Mouse (Mus musculus) small intestine, adult 2 months (tissue): ENCODE results near the gene E2f4. TPM values are rescaled to one million over a fixed set of nuclear protein-coding genes. Genes with fewer than 3 reads are reported as not detected.
A peak's percentile ranks its signal among the peaks of the same experiment; 100 is the strongest.

Experiments
- H3K27ac ChIP-seq: fragments of 200-500 bp; 2 replicates; pipeline ENCODE4 v1.5.1; 2012; ENCODE audit warnings: low read depth, low read length, control low read depth, inconsistent platforms; ENCODE audit not compliant: insufficient read depth
- H3K27me3 ChIP-seq: fragments of 200-500 bp; 2 replicates; pipeline ENCODE4 v1.6.1; 2012; ENCODE audit warnings: mild to moderate bottlenecking, moderate library complexity, low read length, inconsistent platforms; ENCODE audit not compliant: control insufficient read depth, insufficient read depth
- H3K36me3 ChIP-seq: fragments of 200-500 bp; 2 replicates; pipeline ENCODE4 v1.6.1; 2012; ENCODE audit warnings: mild to moderate bottlenecking, low read length, control low read depth, inconsistent platforms; ENCODE audit not compliant: control insufficient read depth, insufficient read depth
- H3K4me1 ChIP-seq: fragments of 200-500 bp; 2 replicates; pipeline ENCODE4 v1.6.1; 2012; ENCODE audit warnings: low read length, inconsistent platforms, mixed read lengths; ENCODE audit not compliant: control insufficient read depth, insufficient read depth, insufficient read length
- H3K4me3 ChIP-seq: fragments of 200-500 bp; 2 replicates; pipeline ENCODE4 v1.5.1; 2012; ENCODE audit warnings: low read depth, mild to moderate bottlenecking, control low read depth, inconsistent platforms, low read length, moderate library complexity
- CTCF ChIP-seq: fragments of 200-500 bp; IDR thresholded peaks from 2 replicates; pipeline ENCODE4 v1.5.1; 2012; ENCODE audit warnings: low read depth, mild to moderate bottlenecking, control low read depth, inconsistent platforms, low read length, moderate library complexity, mixed read lengths; ENCODE audit not compliant: insufficient replicate concordance, insufficient read length; ENCODE audit errors: extremely low read depth
- POLR2A ChIP-seq: fragments of 200-500 bp; IDR thresholded peaks from 2 replicates; pipeline ENCODE4 v1.6.1; 2012; ENCODE audit warnings: low read depth, mild to moderate bottlenecking, control low read depth, inconsistent platforms, low read length, moderate library complexity
- WGBS: fragments of 180-500 bp; shearing (Covaris S2); methylation state at CpG from one replicate; pipeline ENCODE4 v1.1.7; 2018; 5-methylcytosine and 5-hydroxymethylcytosine counted together
- polyA plus RNA-seq: library from polyadenylated mRNA; depleted of rRNA; stranded (reverse); fragments of >200 nt; gene quantifications from 2 replicates; pipeline ENCODE4 v1.2.3, GENCODE M21; 2012

Gene E2f4
- polyA plus RNA-seq, 1 experiment: 152 TPM

DNA sequence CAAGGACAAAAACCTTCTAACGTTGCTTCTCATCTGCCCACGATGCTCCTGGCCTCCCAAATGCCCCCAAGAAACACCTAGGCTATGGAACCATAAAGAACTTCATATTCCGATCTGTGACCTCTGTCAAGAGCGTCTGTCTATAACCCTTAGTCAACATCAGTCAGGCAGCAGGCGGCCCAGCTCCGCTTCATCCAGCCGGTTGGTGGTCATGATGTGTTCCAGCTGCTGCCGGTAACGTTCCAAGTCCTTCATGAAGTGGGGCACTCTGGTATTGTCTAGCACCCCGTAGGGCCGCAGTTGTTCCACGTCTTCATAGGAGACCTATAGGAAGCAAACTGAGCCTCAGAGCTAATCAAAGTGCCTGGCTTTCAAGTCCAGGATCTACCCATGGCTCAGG is 15.6 kb upstream of the E2f4 start:
- H3K27ac ChIP-seq: no peak overlapping the region
- 92% methylated on average over 12 of the region's 12 CpGs for WGBS

DNA sequence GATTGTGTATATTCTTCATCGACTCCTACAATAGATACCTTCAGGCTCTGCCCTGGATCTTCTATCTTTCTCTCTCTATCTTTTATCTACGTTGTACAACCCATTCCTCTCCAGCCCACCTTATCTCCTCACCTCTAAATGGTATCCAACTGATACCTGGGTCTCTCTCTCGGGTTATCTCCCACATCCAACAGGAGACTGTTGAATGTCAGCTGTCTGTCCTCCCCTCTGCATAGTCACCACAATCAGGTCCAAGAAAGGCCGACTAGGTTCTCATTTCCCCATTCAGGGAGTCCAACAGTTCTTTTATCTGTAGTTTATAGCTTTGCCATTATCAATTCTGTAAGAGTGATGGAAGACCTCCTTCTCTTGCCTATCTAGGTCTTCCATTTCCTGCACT is 15.2 kb upstream of the E2f4 start:
- H3K27me3 ChIP-seq: peaks cover 4% of the 10 kb centered on the region; the same call in 1 of the 2 replicates
- peaks cover 13% of the 10 kb centered on the region; the same call in 1 of the 2 replicates for H3K4me1 ChIP-seq
- TF ChIP-seq POLR2A (no peak), CTCF (no peak)
- 88% methylated on average over 4 of the region's 4 CpGs for WGBS
- H3K36me3 ChIP-seq: no peaks in the 10 kb centered on the region
- no peak overlapping the region for H3K4me3 ChIP-seq
- no peak overlapping the region for H3K27ac ChIP-seq

More for the DNA sequence above, 15.6 kb upstream of the E2f4 start:
- H3K4me1 ChIP-seq: peaks cover 13% of the 10 kb centered on the region; the same call in 1 of the 2 replicates
- H3K27me3 ChIP-seq: peaks cover 8% of the 10 kb centered on the region
- no peaks in the 10 kb centered on the region for H3K36me3 ChIP-seq
- TF ChIP-seq POLR2A (no peak), CTCF (no peak)
- no peak overlapping the region for H3K4me3 ChIP-seq

DNA sequence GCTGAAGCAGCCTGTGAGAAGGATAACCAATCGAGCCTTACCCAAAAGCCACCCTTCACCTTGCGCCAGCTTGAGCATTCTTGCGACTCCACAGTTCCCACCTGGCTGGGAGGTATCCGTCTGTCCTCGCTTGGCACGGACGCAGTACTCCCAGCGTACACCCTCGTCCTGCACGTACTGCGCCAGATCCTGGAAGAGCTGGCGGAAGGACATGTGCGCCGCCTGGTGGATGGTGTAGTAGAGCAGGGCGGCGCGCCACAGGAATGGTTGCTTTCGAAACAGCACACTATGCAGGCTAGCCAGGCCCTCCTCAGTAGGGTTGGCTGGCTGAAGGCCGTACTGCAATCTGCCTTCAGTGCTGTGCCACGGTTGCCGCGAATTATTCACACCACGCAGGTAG is 14.4 kb upstream of the E2f4 start:
- Histone ChIP-seq H3K27ac (no peak overlapping the region), H3K4me3 (peak overlapping the region; percentile 17; the same call in 1 of the 2 replicates), H3K36me3 (no peaks in the 10 kb centered on the region), H3K27me3 (no peaks in the 10 kb centered on the region), H3K4me1 (peaks cover 13% of the 10 kb centered on the region; the same call in 1 of the 2 replicates)
- WGBS: 37% methylated on average over 23 of the region's 23 CpGs
- TF ChIP-seq CTCF (peak; percentile 73), POLR2A (no peak)

DNA sequence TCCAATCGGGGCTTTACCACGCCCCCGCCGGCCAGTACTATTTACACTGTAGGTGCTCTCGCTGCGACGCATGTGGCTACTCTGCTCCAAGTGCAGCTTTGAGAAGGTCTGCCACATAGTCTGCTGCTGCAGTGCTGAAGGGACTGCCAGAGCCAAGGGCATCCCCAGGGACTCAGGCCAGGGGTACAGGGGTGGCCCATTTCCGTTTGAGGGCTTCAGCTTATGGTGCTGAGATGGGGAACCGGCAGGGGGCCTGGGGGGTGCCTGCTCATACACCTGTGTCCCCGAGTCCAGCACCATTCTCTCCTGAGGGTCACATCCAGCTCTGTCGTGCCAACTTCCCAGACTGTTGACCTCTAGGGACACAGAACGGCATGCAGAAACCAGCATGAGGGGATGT is 11.9 kb upstream of the E2f4 start:
- WGBS: 77% methylated on average over 12 of the region's 12 CpGs
- no peak overlapping the region for H3K4me3 ChIP-seq
- no peaks in the 10 kb centered on the region; the same call in 1 of the 2 replicates for H3K27me3 ChIP-seq
- no peak overlapping the region for H3K27ac ChIP-seq
- H3K4me1 ChIP-seq: peaks cover 12% of the 10 kb centered on the region
- no peaks in the 10 kb centered on the region for H3K36me3 ChIP-seq
- TF ChIP-seq POLR2A (no peak), CTCF (no peak)

DNA sequence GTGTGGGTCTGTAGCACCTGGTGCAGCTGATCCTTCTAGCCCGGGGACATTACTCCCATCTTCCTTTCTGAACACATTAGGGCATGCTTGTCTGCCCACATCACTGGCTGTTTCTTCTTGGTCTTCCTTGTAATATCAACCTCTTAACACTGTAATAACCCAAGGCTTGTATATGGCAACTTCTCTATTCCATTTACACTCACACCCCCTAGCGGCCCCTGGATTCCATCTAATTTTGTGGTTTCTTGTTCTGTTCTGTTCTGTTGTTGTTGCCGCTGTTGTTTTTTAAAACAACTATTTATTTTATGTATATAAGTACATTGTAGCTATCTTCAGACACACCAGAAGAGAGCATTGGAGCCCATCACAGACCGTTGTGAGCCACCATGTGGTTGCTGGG is 10.6 kb upstream of the E2f4 start:
- Histone ChIP-seq H3K4me3 (no peak overlapping the region), H3K36me3 (no peaks in the 10 kb centered on the region), H3K4me1 (peaks cover 15% of the 10 kb centered on the region), H3K27me3 (no peaks in the 10 kb centered on the region; the same call in 1 of the 2 replicates), H3K27ac (no peak overlapping the region)
- TF ChIP-seq POLR2A (no peak), CTCF (no peak)
- WGBS: 92% methylated on average over 4 of the region's 4 CpGs

DNA sequence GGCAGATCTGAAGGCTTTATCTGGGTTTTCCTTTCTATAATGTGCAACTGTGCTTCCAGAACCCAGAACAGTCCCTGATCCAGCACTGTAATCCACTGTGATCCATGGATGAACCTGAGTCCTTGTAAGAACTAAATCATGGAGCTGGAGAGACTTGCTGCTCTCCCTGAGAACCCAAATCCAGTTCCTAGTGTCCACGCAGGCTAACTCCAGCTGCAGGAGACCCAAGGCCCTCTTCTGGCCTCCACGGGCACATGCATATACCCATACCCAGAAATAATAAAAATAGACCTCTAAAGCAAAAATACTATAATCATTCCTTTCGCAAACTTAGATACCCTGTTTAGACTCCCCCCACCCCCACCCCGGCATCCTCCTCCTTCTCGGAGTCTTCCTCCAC is 9.2 kb upstream of the E2f4 start:
- no peak for TF ChIP-seq POLR2A
- no peak for TF ChIP-seq CTCF
- Histone ChIP-seq H3K4me3 (no peak overlapping the region), H3K27me3 (no peaks in the 10 kb centered on the region; the same call in 1 of the 2 replicates), H3K36me3 (no peaks in the 10 kb centered on the region), H3K27ac (no peak overlapping the region), H3K4me1 (peaks cover 13% of the 10 kb centered on the region)
- WGBS: 82% methylated on average over 5 of the region's 5 CpGs

DNA sequence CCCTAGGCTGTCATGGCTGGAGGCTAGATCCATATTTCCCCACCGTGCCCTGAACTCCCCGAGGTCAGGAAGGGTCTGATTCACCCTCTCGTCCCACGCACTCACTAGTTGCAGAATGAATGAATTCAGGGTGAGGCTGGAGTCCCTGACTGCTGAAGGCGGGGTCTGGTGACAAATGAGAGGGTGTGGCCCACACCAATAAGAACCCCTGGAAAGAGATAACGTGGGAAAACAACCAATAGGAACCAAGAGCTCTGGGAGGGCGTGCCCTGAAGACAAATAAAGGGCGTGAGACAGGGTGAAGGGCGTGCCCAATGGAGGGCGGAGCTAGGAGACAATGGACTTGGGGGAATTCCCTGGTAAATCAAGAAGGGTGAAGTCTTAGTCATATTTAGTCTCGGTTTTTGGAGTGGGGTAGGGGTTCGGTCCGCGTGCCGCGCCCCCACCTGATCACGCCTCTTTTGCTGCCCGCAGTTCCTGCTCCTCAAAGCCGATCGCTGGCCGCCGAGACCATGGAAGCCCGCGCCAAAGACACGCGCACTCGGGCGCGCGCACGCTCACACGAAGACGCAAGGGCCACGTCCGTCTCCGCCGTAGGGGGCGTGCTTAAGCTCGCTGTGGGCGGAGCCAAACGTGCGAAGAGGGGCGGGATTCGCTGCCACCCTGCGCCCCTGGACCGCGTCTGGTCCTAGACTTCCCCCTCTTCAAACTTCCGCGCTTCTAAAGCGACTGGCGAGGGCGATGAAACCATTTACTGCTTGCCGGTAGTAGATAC is 8.3 kb upstream of the E2f4 start:
- TF ChIP-seq POLR2A (0 out of 2 replicates have a peak, but pooled peaks have one; percentile 13), CTCF (peak; percentile 8; the same call in 1 of the 2 replicates)
- Histone ChIP-seq H3K4me1 (peaks cover 12% of the 10 kb centered on the region), H3K27me3 (no peaks in the 10 kb centered on the region; the same call in 1 of the 2 replicates), H3K36me3 (no peaks in the 10 kb centered on the region), H3K27ac (peak overlapping the region; percentile 23; the same call in 1 of the 2 replicates), H3K4me3 (peak overlapping the region; percentile 75)
- WGBS: 1% methylated on average over 53 of the region's 53 CpGs
